Mouse (Mus musculus) liver, postnatal 0 days (tissue): ENCODE results near the gene Hoxa6. TPM values are rescaled to one million over a fixed set of nuclear protein-coding genes. Genes with fewer than 3 reads are reported as not detected.

Experiments used
- ATAC-seq: fragments of 200-750 bp; cut with Nextera tagmentation; 2 replicates; pipeline ENCODE4 v1.8.0; 2017; ENCODE audit warnings: mild to moderate bottlenecking, moderate library complexity
- DNase-seq: peaks from one replicate; pipeline ENCODE4 v3.0.0-alpha.2; 2016
- H3K27ac ChIP-seq: fragments of 300-500 bp; sonication (generic); 2 replicates; pipeline ENCODE4 v1.5.1; 2014; ENCODE audit warnings: antibody characterized with exemption, moderate library complexity, mild to moderate bottlenecking, low read depth
- H3K27me3 ChIP-seq: fragments of 300-500 bp; sonication (generic); 2 replicates; pipeline ENCODE4 v1.6.1; 2014; ENCODE audit warnings: low read length, control low read depth, mixed read lengths; ENCODE audit not compliant: insufficient read depth
- H3K36me3 ChIP-seq: fragments of 300-500 bp; sonication (generic); replicated peaks from 2 replicates; pipeline ENCODE4 v1.6.1; 2014; ENCODE audit warnings: mild to moderate bottlenecking, control low read depth, low read length, moderate library complexity, mixed read lengths; ENCODE audit not compliant: insufficient read depth
- H3K4me1 ChIP-seq: fragments of 300-500 bp; sonication (generic); 2 replicates; pipeline ENCODE4 v1.6.1; 2014; ENCODE audit warnings: antibody characterized with exemption, mild to moderate bottlenecking, control low read depth; ENCODE audit not compliant: insufficient read depth
- H3K4me2 ChIP-seq: fragments of 300-500 bp; sonication (generic); 2 replicates; pipeline ENCODE4 v1.6.1; 2014; ENCODE audit warnings: low read depth, mild to moderate bottlenecking, low read length, moderate library complexity, mixed read lengths
- H3K4me3 ChIP-seq: fragments of 300-500 bp; sonication (generic); 2 replicates; pipeline ENCODE4 v1.5.1; 2014; ENCODE audit warnings: low read depth, low read length
- H3K9ac ChIP-seq: fragments of 300-500 bp; sonication (generic); replicated peaks from 2 replicates; pipeline ENCODE4 v1.6.1; 2014; ENCODE audit warnings: mild to moderate bottlenecking, moderate library complexity
- H3K9me3 ChIP-seq: fragments of 300-500 bp; sonication (generic); 2 replicates; pipeline ENCODE4 v1.6.1; 2016; ENCODE audit warnings: mild to moderate bottlenecking, control low read depth, low read length, mixed read lengths
- CTCF ChIP-seq: sonication (generic); IDR thresholded peaks from 2 replicates; pipeline ENCODE4 v1.5.1; 2016; ENCODE audit warnings: antibody characterized with exemption, low read depth
- EP300 ChIP-seq: IDR thresholded peaks from 2 replicates; pipeline ENCODE4 v1.6.1; 2016; ENCODE audit warnings: antibody characterized with exemption, low read depth, mild to moderate bottlenecking
- whole genome bisulfite sequencing: fragments of 180-500 bp; shearing (Covaris S2); extraction: QIAGEN DNeasy Blood & Tissue Kit; methylation state at CpG from one replicate; pipeline ENCODE4 v1.1.7; 2014; ENCODE audit not compliant: insufficient replicate concordance; 5-methylcytosine and 5-hydroxymethylcytosine counted together
- polyA plus RNA-seq: library from polyadenylated mRNA; unstranded; fragments of >200 nt; fragmentation: Nextera tagmentation; extraction: Ambion mirVana; gene quantifications from 2 replicates; pipeline ENCODE4 v1.2.1, GENCODE M21; 2015

The Hoxa6 gene
- polyA plus RNA-seq, 1 experiment from 2014 or later = not detected

DNA sequence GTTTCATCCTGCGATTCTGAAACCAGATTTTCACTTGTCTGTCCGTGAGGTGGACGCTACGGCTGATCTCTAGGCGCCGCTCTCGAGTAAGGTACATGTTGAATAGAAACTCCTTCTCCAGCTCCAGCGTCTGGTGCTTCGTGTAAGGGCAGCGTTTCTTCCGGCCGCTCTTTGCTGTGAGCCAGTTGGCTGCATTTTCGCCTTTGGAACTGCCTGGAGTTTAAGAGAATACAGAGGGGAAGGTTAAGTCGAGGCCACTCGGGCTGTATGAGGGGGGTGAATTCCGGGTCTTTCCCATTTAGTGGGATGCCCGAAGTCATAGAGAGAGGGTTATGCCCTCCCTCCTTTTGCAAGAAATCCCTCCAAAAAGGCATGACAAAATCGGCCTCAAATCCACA is 24.0 kb upstream of the Hoxa6 start:
- H3K4me2 ChIP-seq = no peak overlapping the region
- ATAC-seq = no peak
- 1% methylated on average over 18 of the region's 18 CpGs for WGBS

DNA sequence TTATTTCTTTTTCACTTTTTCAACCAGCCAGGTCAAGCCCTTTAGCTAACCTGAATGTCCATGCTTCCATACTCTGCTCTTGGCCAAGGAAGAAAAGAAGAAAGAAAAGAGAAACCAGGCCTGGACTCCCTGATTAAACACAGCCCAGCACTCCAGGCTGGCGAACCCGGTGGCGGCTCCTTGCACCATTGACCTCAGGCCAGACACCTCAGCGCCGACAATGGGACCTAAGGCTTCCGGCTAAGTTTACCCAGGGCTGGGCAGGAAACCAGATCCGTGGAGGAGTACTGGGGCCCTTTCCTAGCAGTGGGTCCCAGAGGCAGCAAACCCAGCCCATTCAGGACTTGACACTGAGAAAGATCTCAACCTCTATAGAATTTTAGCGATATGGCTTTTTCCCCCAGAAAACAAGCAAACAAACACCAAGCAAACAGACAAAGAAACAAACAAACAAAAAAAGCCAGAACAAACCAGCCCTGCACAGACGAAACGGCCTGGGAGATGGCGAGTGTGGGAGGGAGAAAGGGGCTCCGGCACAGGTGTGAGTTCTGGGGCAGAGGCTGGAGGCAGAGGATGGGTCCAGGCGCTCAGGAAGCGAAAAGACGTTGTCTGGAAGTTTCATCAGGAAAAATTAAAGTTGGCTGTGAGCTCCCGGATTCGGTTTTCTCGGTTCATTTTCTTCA is 23.5 kb upstream of the Hoxa6 start:
- H3K9ac ChIP-seq = no peak overlapping the region
- no peak overlapping the region for H3K27ac ChIP-seq
- 0 out of 2 replicates have a peak, but pooled peaks cover 2% of the 10 kb centered on the region for H3K4me1 ChIP-seq
- H3K9me3 ChIP-seq = no peaks in the 10 kb centered on the region
- H3K4me2 ChIP-seq = no peak overlapping the region
- no peak overlapping the region; the same call in 1 of the 2 replicates for H3K4me3 ChIP-seq
- H3K36me3 ChIP-seq = no peaks in the 10 kb centered on the region
- ATAC-seq (no peak), DNase-seq (no peak)
- 2% methylated on average over 18 of the region's 18 CpGs for whole genome bisulfite sequencing
- H3K27me3 ChIP-seq = peaks cover 97% of the 10 kb centered on the region
- TF ChIP-seq CTCF (no peak), EP300 (no peak)

More for the DNA sequence above, 24.0 kb upstream of the Hoxa6 start:
- TF ChIP-seq EP300 = no peak
- no peak for TF ChIP-seq CTCF
- Histone ChIP-seq H3K9ac (no peak overlapping the region), H3K4me3 (no peak overlapping the region; the same call in 1 of the 2 replicates), H3K27me3 (peaks cover 97% of the 10 kb centered on the region), H3K36me3 (no peaks in the 10 kb centered on the region), H3K27ac (no peak overlapping the region), H3K4me1 (0 out of 2 replicates have a peak, but pooled peaks cover 2% of the 10 kb centered on the region), H3K9me3 (no peaks in the 10 kb centered on the region)
- DNase-seq = no peak

DNA sequence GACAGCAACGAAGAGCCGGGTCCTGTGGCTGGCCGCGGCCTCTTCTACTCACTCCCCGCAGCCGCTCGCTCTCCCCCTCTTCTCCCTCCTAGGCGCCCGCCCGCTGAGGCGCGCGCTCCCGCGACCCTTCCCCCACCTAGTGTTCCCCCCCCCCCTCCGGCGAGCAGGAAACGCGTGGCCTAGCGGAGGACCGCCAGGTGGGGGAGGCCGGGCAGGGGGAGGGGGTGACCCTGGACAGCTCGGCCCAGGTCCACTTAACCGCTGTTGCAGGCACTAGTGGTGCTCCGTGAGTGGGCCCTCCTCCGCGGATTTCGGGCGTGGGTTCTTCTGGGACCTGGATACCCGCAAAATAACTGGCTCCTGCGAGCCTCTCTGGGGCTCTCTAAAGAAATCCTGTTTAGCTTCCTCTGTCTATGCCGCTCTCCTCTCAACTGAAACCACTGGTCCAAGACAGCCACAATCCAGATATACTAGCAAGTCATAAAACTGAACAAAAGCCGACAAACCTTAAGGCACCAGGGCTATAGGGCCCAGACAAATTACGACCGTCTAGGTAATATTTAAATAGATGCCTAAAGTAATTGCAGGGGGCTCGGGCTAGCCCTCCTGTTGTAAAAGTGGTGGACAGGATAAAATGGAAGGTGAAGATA is 22.1 kb upstream of the Hoxa6 start, which contains the start of gene Hoxa9:
Gene Hoxa9, minus strand, starts transcription at position 574 of the 650 bp plus-strand sequence.
- DNase-seq = no peak
- Histone ChIP-seq H3K9me3 (no peaks in the 10 kb centered on the region), H3K9ac (no peak within 1 kb of the TSS), H3K4me3 (no peak within 1 kb of the TSS), H3K27ac (no peak within 1 kb of the TSS), H3K27me3 (peaks cover 97% of the 10 kb centered on the region), H3K36me3 (no peaks in the 10 kb centered on the region), H3K4me1 (0 out of 2 replicates have a peak, but pooled peaks cover 5% of the 10 kb centered on the region), H3K4me2 (no peak within 1 kb of the TSS)
- WGBS = 3% methylated on average over 25 of the region's 36 CpGs
- ATAC-seq = no peak
- TF ChIP-seq CTCF = no peak
- TF ChIP-seq EP300 = no peak

DNA sequence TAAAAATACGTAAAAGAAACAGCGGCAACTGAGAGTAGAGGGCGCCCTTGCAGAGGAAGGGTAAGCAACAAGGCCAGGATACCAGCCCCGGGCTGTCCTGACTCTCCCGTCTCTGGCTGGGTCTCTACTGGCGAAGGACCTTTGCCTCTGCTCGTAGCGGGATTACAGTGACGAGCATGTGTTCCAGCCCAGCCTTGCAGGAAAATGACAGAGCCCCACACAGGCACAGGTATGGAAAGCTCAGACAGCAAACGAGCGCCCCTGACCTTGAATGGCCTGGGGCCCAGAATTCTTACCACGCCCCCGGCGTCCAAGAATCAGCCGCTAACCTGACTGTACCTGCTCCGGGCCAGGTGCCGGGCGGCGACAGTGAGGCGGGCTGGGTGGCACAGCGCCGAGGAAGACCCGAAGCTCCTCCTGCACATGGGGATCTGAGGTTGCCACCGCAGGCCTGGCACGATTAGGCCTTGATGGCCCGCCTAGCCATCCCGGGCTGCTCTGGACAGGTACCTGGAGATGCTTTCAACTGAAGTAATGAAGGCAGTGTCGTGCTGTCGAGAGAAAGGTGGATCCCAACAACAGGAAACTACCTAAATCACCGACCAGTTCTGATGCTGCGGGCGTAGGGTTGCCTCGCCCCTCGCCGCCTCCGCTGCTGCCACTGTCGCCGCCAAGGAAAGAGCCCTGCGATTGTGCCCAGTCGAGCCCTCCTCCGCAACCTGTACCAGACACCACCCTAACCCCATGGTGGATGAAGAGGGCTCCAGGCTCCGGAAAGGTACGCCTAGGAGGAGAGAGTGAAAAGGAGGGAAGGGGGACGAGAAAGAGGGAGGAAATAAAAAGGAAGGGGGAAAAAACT is 21.3 kb upstream of the Hoxa6 start:
- DNase-seq = no peak
- Histone ChIP-seq H3K4me2 (no peak overlapping the region), H3K4me3 (no peak overlapping the region), H3K4me1 (0 out of 2 replicates have a peak, but pooled peaks cover 5% of the 10 kb centered on the region), H3K9ac (no peak overlapping the region), H3K36me3 (no peaks in the 10 kb centered on the region), H3K9me3 (no peaks in the 10 kb centered on the region), H3K27ac (no peak overlapping the region), H3K27me3 (peaks cover 97% of the 10 kb centered on the region)
- ATAC-seq = no peak
- 2% methylated on average over 44 of the region's 44 CpGs for WGBS
- no peak for TF ChIP-seq EP300
- no peak for TF ChIP-seq CTCF

DNA sequence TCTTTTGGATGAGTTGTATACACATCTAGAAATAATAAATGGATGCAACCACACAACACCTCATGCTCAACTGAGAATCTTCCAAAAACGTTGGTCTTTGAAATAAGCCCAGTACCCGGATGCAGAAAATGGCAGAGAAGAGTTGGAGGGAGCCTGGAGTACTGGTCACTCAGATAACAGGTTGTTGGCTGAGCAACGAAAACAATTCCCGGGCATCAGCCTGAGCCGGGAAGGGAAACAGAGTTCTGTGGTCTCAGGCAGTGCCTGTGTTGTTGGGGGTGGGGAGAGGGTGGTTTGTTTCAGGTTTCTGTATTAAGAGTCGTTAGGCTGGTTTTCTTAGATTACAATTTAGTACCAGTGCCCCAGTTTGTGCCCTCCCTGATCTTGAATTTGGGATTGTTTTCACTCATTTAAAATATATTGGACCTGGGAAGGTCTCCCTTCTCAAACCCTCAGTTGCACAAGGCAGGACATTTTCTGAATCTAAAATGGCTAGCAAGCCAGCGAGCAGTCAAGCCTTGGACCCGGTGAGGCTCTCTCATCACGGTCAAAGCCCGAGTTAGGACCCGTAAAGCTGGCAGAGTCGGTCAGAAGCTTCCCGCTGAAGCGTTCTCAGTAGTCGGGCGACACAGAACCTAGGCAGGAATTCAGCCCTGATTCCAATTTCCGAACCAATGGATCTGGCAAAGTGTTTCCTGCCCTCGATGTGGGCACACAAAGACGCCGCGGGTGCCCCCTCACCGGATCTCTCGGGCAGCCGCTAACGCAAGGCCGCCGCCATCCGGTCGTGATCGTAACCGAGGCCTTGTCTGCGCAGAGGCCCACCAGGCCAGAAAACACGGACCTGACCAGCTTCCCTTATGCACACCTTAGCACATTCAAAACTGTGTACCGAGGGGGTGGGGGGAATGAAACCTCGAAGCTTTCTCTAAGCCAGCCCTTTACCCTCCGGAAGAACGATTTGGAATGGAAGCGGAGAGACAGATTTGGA is 20.2 kb upstream of the Hoxa6 start:
- 1% methylated on average over 38 of the region's 38 CpGs for WGBS
- Histone ChIP-seq H3K4me2 (no peak overlapping the region), H3K36me3 (no peaks in the 10 kb centered on the region), H3K27me3 (peaks cover 97% of the 10 kb centered on the region), H3K4me3 (peak overlapping the region; percentile 17; the same call in 1 of the 2 replicates), H3K27ac (no peak overlapping the region), H3K9ac (no peak overlapping the region), H3K9me3 (no peaks in the 10 kb centered on the region), H3K4me1 (0 out of 2 replicates have a peak, but pooled peaks cover 5% of the 10 kb centered on the region)
- ATAC-seq (no peak), DNase-seq (no peak)
- TF ChIP-seq EP300 (no peak), CTCF (no peak)
